Mouse (Mus musculus) heart, postnatal 14 days (tissue): ENCODE measurements at regions not wholly inside any gene's neighbourhood (a gene's known extent, or its start where the extent isn't known, plus 50 kb on each side); places are given as distances from the start of the nearest gene placed in this dataset.

Source experiments
- DNase-seq, 2 experiments: peaks; one replicate each; pipeline ENCODE4 v3.0.0; 2021 to 2022
- intact Hi-C: fragments of 180-260 bp; cut with DNase I; formaldehyde crosslinking; loops from one replicate; pipeline ENCODE4 v1.15.1; 2025

GRCm38 (mm10) chr13:43852888-43853287 is 68.3 kb downstream of the Cd83 start:
- no peak for DNase-seq
- intact Hi-C loops: no loop called here

- intact Hi-C loops: no loop called here
- no peak for DNase-seq
Observed at GRCm38 (mm10) chr13:43854973-43855372, 70.4 kb downstream of the Cd83 start.

- no peak for DNase-seq
- intact Hi-C loops: loop anchor here (5.0 to 10.0 kb wide), 2 partner anchors 64 to 974 kb away; no protein-coding TSS in a partner anchor
Observed at GRCm38 (mm10) chr13:43860932-43861331, 76.4 kb downstream of the Cd83 start.

GRCm38 (mm10) chr13:43861424-43861823 is 76.8 kb downstream of the Cd83 start:
- DNase-seq: no peak
- intact Hi-C loops: loop anchor here (5.0 to 10.0 kb wide), 2 partner anchors 64 to 973 kb away; no protein-coding TSS in a partner anchor

- DNase-seq: no peak
- intact Hi-C loops: loop anchor here (5.0 to 10.0 kb wide), 2 partner anchors 65 to 973 kb away; no protein-coding TSS in a partner anchor
Observed at GRCm38 (mm10) chr13:43862056-43862455, 77.5 kb downstream of the Cd83 start.

GRCm38 (mm10) chr13:43862586-43862985 is 78.0 kb downstream of the Cd83 start:
- intact Hi-C loops: loop anchor here (5.0 to 10.0 kb wide), 2 partner anchors 65 to 972 kb away; no protein-coding TSS in a partner anchor
- peak in 1 of 2 experiments; percentile 16 for DNase-seq

GRCm38 (mm10) chr13:43863581-43864100 is 79.1 kb downstream of the Cd83 start:
- no peak for DNase-seq
- intact Hi-C loops: loop anchor here (2.0 to 10.0 kb wide), 4 partner anchors 66 to 971 kb away; no protein-coding TSS in a partner anchor

- intact Hi-C loops: loop anchor here (2.0 to 10.0 kb wide), 4 partner anchors 67 to 970 kb away; no protein-coding TSS in a partner anchor
- DNase-seq: peak; percentile 100
Observed at GRCm38 (mm10) chr13:43864153-43864861, 79.7 kb downstream of the Cd83 start.

- DNase-seq: peak; percentile 53 to 64
- intact Hi-C loops: loop anchor here (2.0 to 10.0 kb wide), 4 partner anchors 197 to 970 kb away; no protein-coding TSS in a partner anchor
Observed at GRCm38 (mm10) chr13:43865036-43865435, 80.5 kb downstream of the Cd83 start.

GRCm38 (mm10) chr13:43875895-43876294 is 91.3 kb downstream of the Cd83 start:
- intact Hi-C loops: no loop called here

GRCm38 (mm10) chr13:43887284-43887683 is 102.7 kb downstream of the Cd83 start:
- intact Hi-C loops: no loop called here
- DNase-seq: no peak

More at GRCm38 (mm10) chr13:43875895-43876294, 91.3 kb downstream of the Cd83 start:
- DNase-seq: no peak

- intact Hi-C loops: no loop called here
Observed at GRCm38 (mm10) chr13:43891928-43892327, 107.4 kb downstream of the Cd83 start.

GRCm38 (mm10) chr13:43895990-43896389 is 111.4 kb downstream of the Cd83 start:
- intact Hi-C loops: no loop called here
- DNase-seq: no peak

More at GRCm38 (mm10) chr13:43891928-43892327, 107.4 kb downstream of the Cd83 start:
- no peak for DNase-seq

GRCm38 (mm10) chr13:43897046-43897445 is 112.5 kb downstream of the Cd83 start:
- intact Hi-C loops: no loop called here
- DNase-seq: no peak

- intact Hi-C loops: no loop called here
- DNase-seq: no peak
Observed at GRCm38 (mm10) chr13:43898555-43899258, 114.1 kb downstream of the Cd83 start.

GRCm38 (mm10) chr13:43900115-43900514 is 115.5 kb downstream of the Cd83 start:
- DNase-seq: no peak
- intact Hi-C loops: loop anchor here (5.0 kb wide), 1 partner anchor 162 kb away; no protein-coding TSS in a partner anchor

GRCm38 (mm10) chr13:43900758-43901157 is 116.2 kb downstream of the Cd83 start:
- intact Hi-C loops: loop anchor here (5.0 kb wide), 1 partner anchor 162 kb away; no protein-coding TSS in a partner anchor
- peak; percentile 23 to 29 for DNase-seq

GRCm38 (mm10) chr13:43903391-43903790 is 118.8 kb downstream of the Cd83 start:
- peak; percentile 47 to 52 for DNase-seq
- intact Hi-C loops: loop anchor here (5.0 kb wide), 1 partner anchor 159 kb away; no protein-coding TSS in a partner anchor

GRCm38 (mm10) chr13:43904291-43904690 is 119.7 kb downstream of the Cd83 start:
- no peak for DNase-seq
- intact Hi-C loops: loop anchor here (5.0 kb wide), 1 partner anchor 158 kb away; no protein-coding TSS in a partner anchor

GRCm38 (mm10) chr13:43906241-43906640 is 121.7 kb downstream of the Cd83 start:
- DNase-seq: no peak
- intact Hi-C loops: loop anchor here (5.0 kb wide), 1 partner anchor 141 kb away; no protein-coding TSS in a partner anchor
